Mouse (Mus musculus): Measurements from ENCODE around the gene Tgfb3.

DNA sequence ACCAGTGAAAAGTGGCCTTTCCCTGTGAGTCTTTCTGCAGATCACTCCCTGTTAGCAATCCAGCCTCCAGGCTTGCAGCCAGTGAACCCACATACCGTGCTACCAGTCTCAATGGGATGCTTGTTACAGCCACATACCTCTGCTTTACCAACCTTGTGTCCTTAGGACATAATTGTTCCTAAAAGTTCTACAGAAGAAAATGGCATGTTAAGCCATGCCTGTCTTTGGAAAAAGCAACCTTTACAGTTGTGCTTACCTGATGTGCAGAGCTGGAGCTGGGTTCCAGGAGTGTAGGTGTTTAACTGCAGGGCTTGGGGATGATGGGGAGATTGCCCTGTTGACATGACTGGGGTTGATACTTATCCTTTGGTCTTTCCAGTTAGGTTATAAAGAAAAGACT, 51.1 kb downstream of the Tgfb3 start:
- TF ChIP-seq CTCF (IDR thresholded peaks at IDR 0.05; ENCODE audit: control insufficient read depth, insufficient read depth, low read length) (no peak), POLR2A (IDR thresholded peaks at IDR 0.05; ENCODE audit: borderline replicate concordance, control insufficient read depth, low read depth, low read length) (no peak)
